Mouse (Mus musculus) erythroblast, embryonic 14.5 days (primary cell): ENCODE data around the gene Myg1.

Experiments
- GATA1 ChIP-seq: IDR thresholded peaks from 2 replicates; pipeline ENCODE4 v1.6.1; 2012; ENCODE audit warnings: low read length, inconsistent platforms, mixed read lengths
- TAL1 ChIP-seq: IDR thresholded peaks from 3 replicates; pipeline ENCODE4 v1.6.1; 2012; ENCODE audit warnings: low read length, inconsistent platforms, mixed read lengths

DNA sequence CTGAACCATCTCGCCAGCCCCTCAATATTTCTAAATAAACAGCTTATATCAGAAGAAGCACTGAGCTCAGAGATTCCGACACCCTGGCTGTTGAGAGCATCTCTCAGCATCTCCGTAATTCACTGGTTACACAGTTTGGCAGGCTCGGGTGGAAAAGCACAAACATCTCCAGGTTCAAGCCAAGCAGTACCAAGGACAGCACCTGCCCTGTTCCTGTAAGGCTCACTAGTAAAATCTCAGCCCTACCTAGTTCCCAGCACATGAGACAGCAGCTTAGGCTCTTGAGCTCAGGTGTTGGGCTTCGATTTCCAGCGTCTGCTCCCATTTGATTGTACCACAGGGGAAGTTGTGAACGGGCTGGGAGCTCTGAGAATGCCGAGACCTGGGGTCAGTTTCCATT lies 3.7 kb downstream of the Myg1 start:
- TF ChIP-seq TAL1, result no peak
- no peak for TF ChIP-seq GATA1
